Mouse (Mus musculus): ENCODE data around the gene Slc38a2.

Gene Slc38a2

GRCm38 (mm10) chr15:96699521-96700511, at the start of gene Slc38a2:
TSS of gene Slc38a2 (minus strand) at chr15:96699730.
- no peak for DNase-seq (ENCODE audit: low read depth)

- DNase-seq (ENCODE audit: low read depth): no peak
Measured at GRCm38 (mm10) chr15:96749101-96749500, 49.6 kb upstream of the Slc38a2 start.

- no peak for DNase-seq (ENCODE audit: low read depth)
Measured at GRCm38 (mm10) chr15:96747551-96747950, 48.0 kb upstream of the Slc38a2 start.

GRCm38 (mm10) chr15:96746986-96747385, 47.5 kb upstream of the Slc38a2 start:
- DNase-seq (ENCODE audit: low read depth): no peak

- DNase-seq (ENCODE audit: low read depth): no peak
Measured at GRCm38 (mm10) chr15:96745299-96745698, 45.8 kb upstream of the Slc38a2 start.

- DNase-seq (ENCODE audit: low read depth): no peak
Measured at GRCm38 (mm10) chr15:96744882-96745296, 45.4 kb upstream of the Slc38a2 start.

- DNase-seq (ENCODE audit: low read depth): no peak
Measured at GRCm38 (mm10) chr15:96744153-96744881, 44.8 kb upstream of the Slc38a2 start.

- no peak for DNase-seq (ENCODE audit: low read depth)
Measured at GRCm38 (mm10) chr15:96743257-96743656, 43.7 kb upstream of the Slc38a2 start.

- no peak for DNase-seq (ENCODE audit: low read depth)
Measured at GRCm38 (mm10) chr15:96742591-96743241, 43.2 kb upstream of the Slc38a2 start.

- DNase-seq (ENCODE audit: low read depth): no peak
Measured at GRCm38 (mm10) chr15:96740865-96741561, 41.5 kb upstream of the Slc38a2 start.

GRCm38 (mm10) chr15:96740091-96740490, 40.6 kb upstream of the Slc38a2 start:
- no peak for DNase-seq (ENCODE audit: low read depth)

GRCm38 (mm10) chr15:96736663-96737385, 37.3 kb upstream of the Slc38a2 start:
- no peak for DNase-seq (ENCODE audit: low read depth)

GRCm38 (mm10) chr15:96735562-96736160, 36.1 kb upstream of the Slc38a2 start:
- no peak for DNase-seq (ENCODE audit: low read depth)

- no peak for DNase-seq (ENCODE audit: low read depth)
Measured at GRCm38 (mm10) chr15:96734423-96734822, 34.9 kb upstream of the Slc38a2 start.

- no peak for DNase-seq (ENCODE audit: low read depth)
Measured at GRCm38 (mm10) chr15:96730416-96730815, 30.9 kb upstream of the Slc38a2 start.

- peak; percentile 91 for DNase-seq (ENCODE audit: low read depth)
Measured at GRCm38 (mm10) chr15:96729785-96730184, 30.3 kb upstream of the Slc38a2 start.

- no peak for DNase-seq (ENCODE audit: low read depth)
Measured at GRCm38 (mm10) chr15:96728993-96729392, 29.5 kb upstream of the Slc38a2 start.

GRCm38 (mm10) chr15:96728346-96728745, 28.8 kb upstream of the Slc38a2 start:
- peak; percentile 94 for DNase-seq (ENCODE audit: low read depth)

- DNase-seq (ENCODE audit: low read depth): no peak
Measured at GRCm38 (mm10) chr15:96724506-96724905, 25.0 kb upstream of the Slc38a2 start.

GRCm38 (mm10) chr15:96722228-96722627, 22.7 kb upstream of the Slc38a2 start:
- no peak for DNase-seq (ENCODE audit: low read depth)

GRCm38 (mm10) chr15:96720146-96720545, 20.6 kb upstream of the Slc38a2 start:
- DNase-seq (ENCODE audit: low read depth): no peak
